Mouse (Mus musculus): ENCODE data around the gene Nfia. TPM values are rescaled to one million over a fixed set of nuclear protein-coding genes. Genes with fewer than 3 reads are reported as not detected.

The Nfia gene
- polyA plus RNA-seq, 1 experiment from 2014 or later = 59.9 TPM

GRCm38 (mm10) chr4:98032332-98032731 is 259.8 kb downstream of the Nfia start:
- Histone ChIP-seq H3K4me3 (no peak overlapping the region), H3K4me1 (no peaks in the 10 kb centered on the region), H3K27ac (no peak overlapping the region), H3K4me2 (no peak overlapping the region), H3K27me3 (no peaks in the 10 kb centered on the region), H3K9ac (no peak overlapping the region), H3K9me3 (no peaks in the 10 kb centered on the region), H3K36me3 (peaks cover 8% of the 10 kb centered on the region; the same call in 1 of the 2 replicates)
- WGBS = 64% methylated on average over 5 of the region's 5 CpGs
- ATAC-seq (ENCODE audit: insufficient number of reproducible peaks, insufficient read depth, low FRiP score, low TSS enrichment, low read depth) = no peak

GRCm38 (mm10) chr4:98039095-98039494 is 266.6 kb downstream of the Nfia start:
- Histone ChIP-seq H3K36me3 (peaks cover 7% of the 10 kb centered on the region; the same call in 1 of the 2 replicates), H3K4me3 (no peak overlapping the region), H3K27me3 (no peaks in the 10 kb centered on the region), H3K9me3 (no peaks in the 10 kb centered on the region), H3K27ac (no peak overlapping the region), H3K4me2 (no peak overlapping the region), H3K9ac (no peak overlapping the region), H3K4me1 (peaks cover 3% of the 10 kb centered on the region; the same call in 1 of the 2 replicates)
- ATAC-seq (ENCODE audit: insufficient number of reproducible peaks, insufficient read depth, low FRiP score, low TSS enrichment, low read depth) = no peak
- WGBS = 68% methylated on average over 5 of the region's 5 CpGs

- H3K9ac ChIP-seq = no peak overlapping the region
- no peak for ATAC-seq (ENCODE audit: insufficient number of reproducible peaks, insufficient read depth, low FRiP score, low TSS enrichment, low read depth)
- no peak overlapping the region for H3K27ac ChIP-seq
- H3K4me3 ChIP-seq = no peak overlapping the region
- H3K9me3 ChIP-seq = no peaks in the 10 kb centered on the region
- 71% methylated on average over 7 of the region's 7 CpGs for WGBS
- H3K36me3 ChIP-seq = peaks cover 4% of the 10 kb centered on the region; the same call in 1 of the 2 replicates
- no peaks in the 10 kb centered on the region for H3K27me3 ChIP-seq
- peaks cover 3% of the 10 kb centered on the region; the same call in 1 of the 2 replicates for H3K4me1 ChIP-seq
- H3K4me2 ChIP-seq = no peak overlapping the region
These were observed 267.6 kb downstream of the Nfia start for GRCm38 (mm10) chr4:98040179-98040578.

GRCm38 (mm10) chr4:98044611-98045010 is 272.1 kb downstream of the Nfia start:
- WGBS = 88% methylated on average over 8 of the region's 8 CpGs
- H3K4me3 ChIP-seq = no peak overlapping the region
- H3K27ac ChIP-seq = no peak overlapping the region
- no peaks in the 10 kb centered on the region for H3K9me3 ChIP-seq
- no peak overlapping the region for H3K9ac ChIP-seq
- ATAC-seq (ENCODE audit: insufficient number of reproducible peaks, insufficient read depth, low FRiP score, low TSS enrichment, low read depth) = no peak
- H3K36me3 ChIP-seq = peaks cover 4% of the 10 kb centered on the region; the same call in 1 of the 2 replicates
- H3K4me1 ChIP-seq = peaks cover 8% of the 10 kb centered on the region; the same call in 1 of the 2 replicates
- H3K4me2 ChIP-seq = no peak overlapping the region
- H3K27me3 ChIP-seq = no peaks in the 10 kb centered on the region

- no peak overlapping the region for H3K4me2 ChIP-seq
- no peak for ATAC-seq (ENCODE audit: insufficient number of reproducible peaks, insufficient read depth, low FRiP score, low TSS enrichment, low read depth)
- H3K27me3 ChIP-seq = no peaks in the 10 kb centered on the region
- peaks cover 10% of the 10 kb centered on the region; the same call in 1 of the 2 replicates for H3K4me1 ChIP-seq
- no peak overlapping the region for H3K27ac ChIP-seq
- H3K9me3 ChIP-seq = no peaks in the 10 kb centered on the region
- H3K9ac ChIP-seq = no peak overlapping the region
- H3K4me3 ChIP-seq = no peak overlapping the region
- peaks cover 8% of the 10 kb centered on the region for H3K36me3 ChIP-seq
These were observed 274.8 kb downstream of the Nfia start for GRCm38 (mm10) chr4:98047369-98047768.

- ATAC-seq (ENCODE audit: insufficient number of reproducible peaks, insufficient read depth, low FRiP score, low TSS enrichment, low read depth) = no peak
- H3K9ac ChIP-seq = no peak overlapping the region
- 47% methylated on average over 7 of the region's 7 CpGs for WGBS
- no peaks in the 10 kb centered on the region for H3K27me3 ChIP-seq
- H3K4me1 ChIP-seq = peaks cover 10% of the 10 kb centered on the region; the same call in 1 of the 2 replicates
- no peak overlapping the region for H3K4me3 ChIP-seq
- H3K9me3 ChIP-seq = 0 out of 2 replicates have a peak, but pooled peaks cover 5% of the 10 kb centered on the region
- H3K4me2 ChIP-seq = no peak overlapping the region
- no peak overlapping the region for H3K27ac ChIP-seq
- peaks cover 23% of the 10 kb centered on the region for H3K36me3 ChIP-seq
These were observed 277.1 kb downstream of the Nfia start for GRCm38 (mm10) chr4:98049584-98049983.

GRCm38 (mm10) chr4:98050003-98050620 is 277.6 kb downstream of the Nfia start:
- H3K9me3 ChIP-seq = 0 out of 2 replicates have a peak, but pooled peaks cover 5% of the 10 kb centered on the region
- H3K4me1 ChIP-seq = peaks cover 10% of the 10 kb centered on the region; the same call in 1 of the 2 replicates
- H3K27ac ChIP-seq = no peak overlapping the region
- H3K9ac ChIP-seq = no peak overlapping the region
- peaks cover 23% of the 10 kb centered on the region for H3K36me3 ChIP-seq
- H3K27me3 ChIP-seq = no peaks in the 10 kb centered on the region
- no peak overlapping the region for H3K4me3 ChIP-seq
- H3K4me2 ChIP-seq = no peak overlapping the region
- no peak for ATAC-seq (ENCODE audit: insufficient number of reproducible peaks, insufficient read depth, low FRiP score, low TSS enrichment, low read depth)
- WGBS = 72% methylated on average over 8 of the region's 8 CpGs

GRCm38 (mm10) chr4:98050781-98051180 is 278.2 kb downstream of the Nfia start:
- no peaks in the 10 kb centered on the region for H3K27me3 ChIP-seq
- H3K9me3 ChIP-seq = 0 out of 2 replicates have a peak, but pooled peaks cover 5% of the 10 kb centered on the region
- H3K9ac ChIP-seq = no peak overlapping the region
- ATAC-seq (ENCODE audit: insufficient number of reproducible peaks, insufficient read depth, low FRiP score, low TSS enrichment, low read depth) = no peak
- H3K4me3 ChIP-seq = no peak overlapping the region
- H3K4me2 ChIP-seq = no peak overlapping the region
- peaks cover 10% of the 10 kb centered on the region; the same call in 1 of the 2 replicates for H3K4me1 ChIP-seq
- no peak overlapping the region for H3K27ac ChIP-seq
- WGBS = 78% methylated on average over 10 of the region's 10 CpGs
- peaks cover 23% of the 10 kb centered on the region for H3K36me3 ChIP-seq

- no peaks in the 10 kb centered on the region for H3K27me3 ChIP-seq
These were observed 278.8 kb downstream of the Nfia start for GRCm38 (mm10) chr4:98051326-98051725.

GRCm38 (mm10) chr4:98055036-98055435 is 282.5 kb downstream of the Nfia start:
- Histone ChIP-seq H3K4me3 (no peak overlapping the region), H3K4me2 (no peak overlapping the region), H3K27me3 (no peaks in the 10 kb centered on the region), H3K27ac (no peak overlapping the region), H3K4me1 (peaks cover 8% of the 10 kb centered on the region), H3K9ac (no peak overlapping the region), H3K9me3 (0 out of 2 replicates have a peak, but pooled peaks cover 5% of the 10 kb centered on the region), H3K36me3 (peaks cover 23% of the 10 kb centered on the region)
- WGBS = 85% methylated on average over 4 of the region's 4 CpGs
- ATAC-seq (ENCODE audit: insufficient number of reproducible peaks, insufficient read depth, low FRiP score, low TSS enrichment, low read depth) = no peak

More at GRCm38 (mm10) chr4:98051326-98051725, 278.8 kb downstream of the Nfia start:
- WGBS = 74% methylated on average over 3 of the region's 3 CpGs
- peaks cover 10% of the 10 kb centered on the region; the same call in 1 of the 2 replicates for H3K4me1 ChIP-seq
- H3K9me3 ChIP-seq = 0 out of 2 replicates have a peak, but pooled peaks cover 5% of the 10 kb centered on the region
- H3K36me3 ChIP-seq = peaks cover 23% of the 10 kb centered on the region
- no peak overlapping the region for H3K4me3 ChIP-seq
- H3K4me2 ChIP-seq = no peak overlapping the region
- ATAC-seq (ENCODE audit: insufficient number of reproducible peaks, insufficient read depth, low FRiP score, low TSS enrichment, low read depth) = no peak
- no peak overlapping the region for H3K27ac ChIP-seq
- no peak overlapping the region for H3K9ac ChIP-seq

- H3K9me3 ChIP-seq = 0 out of 2 replicates have a peak, but pooled peaks cover 5% of the 10 kb centered on the region
- WGBS = 83% methylated on average over 7 of the region's 7 CpGs
- no peak overlapping the region for H3K9ac ChIP-seq
- no peak for ATAC-seq (ENCODE audit: insufficient number of reproducible peaks, insufficient read depth, low FRiP score, low TSS enrichment, low read depth)
- H3K36me3 ChIP-seq = peaks cover 18% of the 10 kb centered on the region
- no peak overlapping the region for H3K4me2 ChIP-seq
- H3K4me1 ChIP-seq = peaks cover 7% of the 10 kb centered on the region; the same call in 1 of the 2 replicates
- H3K27me3 ChIP-seq = no peaks in the 10 kb centered on the region
- H3K4me3 ChIP-seq = no peak overlapping the region
- no peak overlapping the region for H3K27ac ChIP-seq
These were observed 284.0 kb downstream of the Nfia start for GRCm38 (mm10) chr4:98056396-98057020.
